Mouse (Mus musculus) testis, postnatal 14 days (tissue): Measurements from ENCODE around the gene Inka2.

Experiments used
- DNase-seq: peaks from one replicate; pipeline ENCODE4 v3.0.0; 2021; ENCODE audit warnings: low spot score

Gene Inka2

DNA sequence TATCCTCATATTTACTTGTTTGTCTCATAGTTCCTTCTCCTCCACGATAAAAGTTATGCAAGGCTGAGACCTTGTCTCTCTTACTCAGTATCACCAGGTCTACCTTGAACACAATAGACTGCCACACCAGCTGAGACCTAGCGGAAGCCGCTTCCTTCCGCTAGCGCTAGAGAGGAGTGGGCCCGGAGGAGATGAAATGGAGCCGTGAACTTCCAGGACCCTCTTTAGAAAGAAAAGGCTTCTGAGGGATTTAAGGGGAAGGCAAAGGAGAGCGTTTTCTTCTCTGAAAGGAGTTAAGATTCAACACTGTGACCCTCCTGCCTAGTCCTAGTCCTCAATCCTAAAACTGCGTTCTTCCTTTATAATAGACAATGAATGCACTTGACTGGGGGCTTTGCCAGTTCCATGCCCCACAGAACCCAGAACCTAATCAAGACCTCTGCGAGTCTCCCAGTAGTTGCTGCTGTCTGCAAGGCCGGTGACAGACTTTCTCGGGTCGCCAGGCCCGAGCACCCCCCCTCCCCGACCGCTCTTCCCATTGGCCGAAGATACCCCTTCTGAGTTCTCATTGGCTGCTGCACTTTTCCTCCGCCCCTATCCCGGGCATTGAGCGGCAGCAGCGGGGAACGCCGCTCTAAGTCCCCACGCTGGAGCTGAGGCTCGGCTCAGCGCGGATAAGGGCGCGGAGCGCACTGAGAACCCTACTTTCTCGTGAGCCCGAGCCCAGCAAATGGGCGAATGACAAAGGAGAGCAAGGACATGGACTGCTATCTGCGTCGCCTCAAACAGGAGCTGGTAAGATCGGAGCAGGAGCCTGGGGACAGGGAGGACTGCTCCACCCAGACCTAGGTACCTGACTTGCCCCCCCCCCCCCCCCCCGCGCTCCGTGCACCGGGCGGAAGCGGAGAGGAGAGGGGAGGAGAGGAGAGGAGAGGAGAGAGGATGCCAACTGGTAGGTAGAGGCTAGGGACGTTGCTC lies at the start of gene Inka2:
Inka2 (plus strand) TSS at position 569 of the 978 bp plus-strand sequence.
- DNase-seq: peak; percentile 78

DNA sequence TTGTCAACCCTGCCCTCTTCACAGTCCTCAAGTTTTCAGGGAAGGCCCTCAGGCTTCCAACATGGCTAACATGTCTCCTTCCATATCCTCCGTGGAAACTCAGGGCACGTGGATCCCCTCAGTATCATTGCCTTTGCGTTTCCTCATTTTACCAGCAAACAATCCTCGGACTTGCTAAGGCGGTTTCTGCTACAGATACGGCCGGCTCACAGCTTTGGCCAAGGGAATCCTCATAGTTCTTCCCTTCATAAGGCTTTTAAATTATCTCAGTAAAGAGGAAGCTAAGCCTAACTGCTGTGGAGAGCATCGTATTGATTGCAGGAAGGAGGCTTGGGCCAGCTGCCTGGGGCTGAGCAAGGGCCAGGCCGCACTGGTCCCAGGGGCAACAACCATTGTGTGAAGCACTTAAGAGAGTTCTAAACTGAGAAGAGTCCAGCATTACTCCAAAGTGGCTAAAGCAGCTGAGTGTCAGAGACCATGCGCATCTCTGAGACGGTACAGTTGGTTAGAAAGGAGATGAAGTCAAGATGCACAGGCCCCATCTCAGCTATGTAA lies 49.3 kb upstream of the Inka2 start:
- DNase-seq: no peak

DNA sequence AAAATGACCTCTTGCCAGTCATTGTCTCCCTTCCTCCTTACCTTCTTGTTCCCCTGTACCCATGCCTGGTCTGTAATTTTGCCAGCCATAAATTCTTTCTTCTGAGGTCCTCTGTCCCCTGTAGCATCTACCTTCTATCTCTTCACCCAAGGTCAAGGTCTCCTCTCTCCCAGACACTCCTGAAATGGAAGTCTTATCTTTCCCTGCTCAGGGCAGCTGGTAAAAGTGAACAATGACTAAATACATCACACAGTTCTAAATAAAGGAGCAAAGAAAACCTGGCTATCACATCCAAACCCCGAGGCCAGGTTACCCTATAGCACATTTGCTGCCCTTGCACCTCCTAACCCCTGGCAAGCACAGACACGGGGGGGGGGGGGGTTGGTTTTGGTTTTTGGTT lies 43.9 kb upstream of the Inka2 start:
- no peak for DNase-seq

DNA sequence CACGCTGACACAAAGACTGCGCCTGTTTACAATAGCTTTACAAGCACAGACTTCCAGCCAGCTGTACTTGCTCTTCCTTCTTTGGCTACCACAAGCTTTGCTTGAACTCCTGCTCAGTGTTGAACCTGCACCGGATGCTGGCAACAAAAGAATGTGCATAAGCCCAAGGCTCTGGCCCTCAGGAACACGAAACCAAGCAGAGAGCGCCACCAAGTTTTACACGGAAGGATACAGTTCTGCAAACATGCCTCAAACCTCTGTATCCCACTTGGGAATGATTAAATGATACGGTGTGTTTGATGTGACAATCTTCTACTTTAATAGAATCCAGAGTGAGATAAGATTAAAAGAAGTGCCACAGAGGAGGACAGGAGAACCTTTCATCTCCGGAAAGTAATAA lies 41.4 kb upstream of the Inka2 start:
- no peak for DNase-seq

DNA sequence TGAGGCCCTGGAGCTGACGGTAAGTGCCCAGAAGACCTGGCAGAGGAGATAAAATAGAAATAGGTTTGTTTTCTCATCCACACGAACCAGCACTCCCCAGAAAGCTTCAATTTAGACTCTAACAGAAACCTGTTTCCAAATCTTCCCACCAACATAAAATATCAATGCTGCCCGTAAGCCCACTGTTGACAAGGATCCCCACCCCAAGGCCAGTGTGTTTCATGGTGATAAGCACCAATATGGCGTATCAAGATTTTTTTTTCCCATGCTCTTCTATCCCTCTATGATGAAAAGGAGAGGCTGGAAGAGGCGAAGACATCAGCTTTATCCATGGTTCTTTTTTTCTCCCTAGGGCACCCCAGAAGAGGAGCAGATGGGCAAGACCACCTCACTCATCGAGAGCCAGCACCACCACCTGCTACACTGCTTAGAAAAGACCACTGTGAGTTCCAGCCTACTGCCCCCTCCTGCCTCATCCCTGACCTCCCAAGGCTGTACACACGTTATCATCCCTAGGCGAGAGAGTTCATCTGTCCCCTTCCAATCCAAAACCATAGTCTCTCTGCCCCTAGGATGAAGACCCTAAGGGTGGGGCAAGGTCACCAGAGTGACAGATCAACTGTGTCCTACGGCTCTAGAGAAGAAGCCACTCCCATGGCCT lies 39.2 kb upstream of the Inka2 start:
- DNase-seq: no peak

DNA sequence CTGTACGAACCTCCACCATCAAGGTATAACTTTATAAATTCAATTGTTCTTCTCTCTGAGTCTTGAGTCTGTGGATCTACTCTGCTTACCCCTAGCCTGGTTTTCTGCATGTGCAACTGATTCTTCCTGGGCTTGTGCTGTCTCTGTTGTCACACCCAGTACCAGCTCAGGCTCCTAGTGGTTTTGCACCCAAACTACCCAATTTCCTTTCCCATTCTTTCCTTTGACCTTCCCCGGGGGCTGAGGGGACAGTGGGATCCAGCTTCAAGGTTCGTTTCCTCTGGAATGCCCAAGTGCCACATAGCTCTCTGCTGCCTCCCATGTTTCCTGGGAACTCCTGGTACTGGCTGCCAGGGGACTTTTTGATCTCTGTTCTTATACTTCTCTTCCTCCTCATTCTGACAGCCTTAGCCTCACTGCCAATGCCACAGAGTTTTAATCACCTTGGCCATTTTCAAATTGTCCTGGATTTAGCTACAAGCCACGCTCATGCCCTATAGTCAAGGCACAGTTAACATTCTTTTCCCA lies 37.3 kb upstream of the Inka2 start:
- DNase-seq: no peak

DNA sequence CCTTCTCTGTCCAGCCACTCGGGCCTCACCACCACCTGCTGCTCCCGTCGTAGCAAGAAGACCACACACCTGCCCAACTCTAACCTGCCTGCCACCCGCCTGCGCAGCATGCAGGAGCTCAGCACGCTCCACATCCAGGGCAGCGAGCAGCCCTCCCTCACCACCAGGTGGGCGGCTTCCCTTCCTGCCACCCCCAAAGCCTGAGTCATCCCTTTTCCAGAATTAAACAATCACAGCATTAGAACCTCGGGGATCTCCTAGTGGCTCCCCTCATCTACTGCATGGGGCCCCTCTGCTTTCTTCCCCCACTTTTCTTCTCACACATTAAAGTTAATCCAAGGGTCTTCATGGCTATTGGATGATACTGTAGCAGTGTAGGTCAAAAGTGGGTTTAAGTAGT lies 36.2 kb upstream of the Inka2 start:
- DNase-seq: no peak

DNA sequence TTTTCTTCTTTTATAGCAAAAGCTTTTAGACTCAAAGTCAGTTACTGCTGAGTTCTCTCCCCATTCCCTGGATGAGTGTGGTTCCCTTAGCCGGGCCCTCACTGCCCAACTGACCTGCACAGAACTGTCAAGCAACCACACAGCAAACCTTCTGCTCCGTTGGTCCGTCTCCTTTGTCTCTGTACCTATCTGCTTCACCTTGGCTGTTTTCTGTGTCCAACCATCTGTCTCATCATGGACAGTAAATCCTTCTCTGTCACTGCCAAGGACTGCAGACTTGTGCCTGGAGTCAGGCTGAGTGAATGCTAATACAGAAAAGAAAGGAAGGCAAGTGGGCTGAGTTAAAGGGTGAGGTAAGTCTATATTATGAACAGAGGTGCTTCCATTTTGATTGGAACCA lies 34.6 kb upstream of the Inka2 start:
- no peak for DNase-seq

DNA sequence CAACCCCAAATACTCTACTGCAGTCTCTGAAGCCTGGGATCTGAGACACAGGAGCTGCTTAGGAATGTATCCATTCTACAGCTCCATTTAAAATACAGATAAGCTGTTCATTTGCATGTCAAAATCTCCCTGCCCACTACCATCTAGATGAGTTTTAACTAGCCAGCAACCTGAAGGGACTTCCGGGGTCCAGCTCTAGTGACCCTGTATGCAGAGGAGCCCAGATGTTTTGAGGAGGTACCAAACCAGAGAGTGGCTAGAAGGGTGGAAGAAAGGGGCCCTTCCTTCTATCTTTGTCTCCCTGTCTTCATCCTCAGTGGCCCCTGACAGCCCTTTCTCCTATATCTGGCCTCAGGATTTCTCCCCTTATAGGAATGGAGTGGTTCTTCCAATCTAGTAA lies 33.6 kb upstream of the Inka2 start:
- no peak for DNase-seq

DNA sequence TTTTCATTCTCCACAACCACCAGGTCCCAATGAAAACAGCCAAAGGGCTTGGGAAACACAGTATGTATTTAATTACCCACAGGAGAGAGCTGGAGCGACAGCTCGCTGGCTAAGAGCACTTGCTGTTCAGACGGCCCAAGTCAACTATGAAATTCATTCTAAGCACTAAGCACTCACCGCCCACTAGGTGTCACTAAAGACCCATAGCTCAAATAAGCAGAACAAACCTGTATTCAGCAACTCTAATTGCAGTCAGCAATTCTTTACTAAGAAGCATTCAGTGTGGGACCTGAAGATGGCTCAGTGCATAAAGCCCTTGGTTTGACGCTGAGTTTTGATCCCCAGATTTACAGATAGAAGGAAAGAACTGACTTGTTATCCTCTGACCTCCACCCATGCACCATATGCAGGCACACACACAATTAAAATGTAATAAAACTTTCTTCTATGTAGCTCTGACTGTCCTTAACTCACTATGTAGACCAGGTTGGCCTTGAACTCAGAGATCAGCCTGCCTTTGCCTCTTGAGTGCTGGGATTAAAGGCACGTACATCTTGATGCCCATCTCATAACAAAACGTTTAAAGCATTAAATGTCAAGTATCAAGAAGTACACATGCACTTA lies 29.7 kb upstream of the Inka2 start:
- peak; percentile 40 for DNase-seq

DNA sequence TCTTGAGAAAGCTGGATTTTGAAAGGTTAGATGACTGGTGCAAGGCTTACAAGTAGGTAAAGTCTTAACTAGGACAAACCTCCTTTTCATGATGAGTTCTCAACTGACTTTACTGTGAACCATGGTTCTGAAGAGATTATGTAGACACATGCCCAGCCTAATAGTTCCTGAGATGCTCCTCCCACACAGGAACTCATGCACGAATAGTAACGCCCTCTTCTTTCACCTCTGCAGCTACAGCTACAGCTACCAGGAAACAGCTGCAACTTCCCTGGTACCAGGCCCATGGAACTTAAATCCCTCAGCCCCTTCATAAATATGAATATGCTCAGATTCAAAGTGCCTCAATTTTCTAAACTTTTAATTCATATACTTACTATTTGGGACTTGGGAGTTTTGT lies 28.5 kb upstream of the Inka2 start:
- no peak for DNase-seq

DNA sequence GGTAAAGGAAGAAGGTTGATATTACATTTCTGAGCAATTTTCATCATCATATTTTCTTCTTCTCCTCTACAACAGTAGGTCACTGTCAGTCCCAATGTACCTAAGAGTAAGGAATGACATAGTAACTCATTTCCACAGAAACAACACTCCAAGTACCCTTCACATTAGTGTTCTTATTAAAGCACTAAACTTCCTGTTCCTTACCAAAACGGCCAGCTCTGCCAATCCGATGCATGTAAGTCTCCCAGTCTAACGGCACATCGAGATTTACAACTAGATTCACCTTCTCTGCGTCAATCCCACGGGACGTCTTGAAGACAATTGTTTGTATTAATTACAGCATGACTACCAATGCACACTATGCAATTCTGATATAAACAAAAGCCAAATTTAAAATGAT lies 24.1 kb upstream of the Inka2 start:
- DNase-seq: no peak

DNA sequence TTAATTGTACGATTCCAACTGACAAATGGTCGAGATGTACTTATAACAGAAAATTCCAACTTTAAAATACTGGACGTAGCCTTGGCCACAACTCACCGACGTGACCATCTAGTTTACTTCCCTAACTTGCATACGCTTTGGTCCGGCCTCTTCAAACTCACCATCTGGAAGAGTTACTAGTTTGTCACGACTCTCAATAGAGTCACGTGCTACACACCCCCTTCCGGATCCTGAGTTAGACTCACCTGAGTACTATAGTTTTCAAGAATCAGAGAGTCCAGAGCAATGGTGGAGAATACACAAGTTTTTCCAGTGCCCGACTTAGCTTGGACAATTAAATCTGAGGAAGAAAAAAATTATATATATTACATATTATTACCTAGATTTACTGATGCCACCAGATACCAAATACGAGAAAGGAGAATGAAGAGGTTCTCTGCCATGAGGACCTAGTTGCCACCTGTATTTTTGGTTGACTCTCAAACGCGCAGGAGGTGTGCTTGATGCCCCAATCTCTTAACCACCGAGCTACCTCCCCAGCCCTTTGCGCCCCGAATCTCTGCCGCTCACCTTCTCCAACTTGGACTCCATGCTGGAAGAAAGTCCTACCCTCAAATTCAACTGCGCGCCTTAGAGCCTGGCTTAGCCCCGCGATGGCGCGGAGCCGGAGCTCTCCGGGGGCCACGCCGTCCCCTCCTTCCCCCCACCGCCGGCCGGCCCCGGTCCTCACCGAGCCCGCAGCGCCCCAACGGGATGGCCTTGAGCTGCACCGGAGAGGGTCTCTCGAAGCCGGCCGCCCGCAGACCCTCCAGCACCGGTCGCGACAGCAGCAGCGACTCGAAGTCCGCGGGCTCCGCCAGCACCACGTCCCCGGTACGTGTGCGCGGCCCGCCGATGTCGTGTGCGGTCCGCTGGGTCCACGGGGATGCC lies 17.7 kb upstream of the Inka2 start:
- no peak for DNase-seq

DNA sequence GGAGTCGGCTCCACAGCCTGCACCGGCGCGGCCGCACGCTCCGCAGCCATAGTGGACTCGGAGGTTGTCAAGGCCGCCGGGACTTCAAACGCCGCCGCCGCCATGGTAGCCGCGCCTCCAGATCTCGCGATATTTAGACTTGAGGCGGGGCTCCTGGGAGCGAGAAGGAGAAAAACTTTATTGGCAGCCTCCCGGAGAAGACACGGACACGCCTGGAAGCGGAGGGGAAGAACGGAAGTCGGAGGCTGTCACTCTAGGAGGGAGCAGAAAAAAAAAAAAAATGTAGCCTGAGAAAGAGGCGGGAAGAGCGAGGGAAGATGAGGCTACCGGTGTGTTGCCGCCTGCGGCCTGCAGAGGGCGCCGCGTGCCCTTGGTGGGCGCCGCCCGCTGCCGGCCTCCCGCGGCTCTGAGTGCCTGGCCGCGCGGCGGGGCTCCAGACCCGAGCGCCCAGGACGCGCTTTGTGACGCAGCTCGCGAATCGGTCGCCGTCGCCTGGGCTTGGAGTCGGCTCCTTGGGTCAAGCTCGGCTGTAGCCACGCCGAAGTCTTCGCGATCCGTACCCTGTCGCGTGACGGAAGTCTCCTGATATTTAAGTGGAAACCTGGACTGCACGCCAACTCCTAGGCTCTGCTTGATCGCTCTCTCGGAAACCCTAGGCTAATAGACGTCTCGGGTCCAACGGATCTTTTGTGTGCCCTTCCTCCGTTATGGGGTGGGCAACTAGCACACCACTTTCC lies 16.9 kb upstream of the Inka2 start, which contains the start of gene Ddx20:
Ddx20 (minus strand) TSS at position 251 of the 737 bp plus-strand sequence.
- peak; percentile 98 for DNase-seq

DNA sequence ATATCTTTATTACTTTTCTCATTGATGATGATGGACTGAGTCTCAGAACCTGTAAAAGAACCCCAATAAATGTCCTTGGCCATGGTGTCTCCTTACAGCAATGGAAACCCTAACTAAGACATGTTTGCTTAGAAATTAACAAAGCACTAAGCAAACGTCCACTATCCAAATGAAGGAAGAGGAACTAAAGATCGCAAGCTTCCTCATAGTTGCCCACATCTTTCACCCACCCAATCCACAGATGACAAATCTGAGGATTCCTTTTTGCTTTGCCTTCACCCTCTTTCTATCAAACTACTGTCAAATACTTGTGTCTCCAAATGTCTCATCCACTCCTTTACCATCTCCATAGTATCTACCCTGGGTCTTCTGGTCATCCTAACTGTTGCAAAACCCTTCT lies 15.9 kb upstream of the Inka2 start:
- DNase-seq: no peak

DNA sequence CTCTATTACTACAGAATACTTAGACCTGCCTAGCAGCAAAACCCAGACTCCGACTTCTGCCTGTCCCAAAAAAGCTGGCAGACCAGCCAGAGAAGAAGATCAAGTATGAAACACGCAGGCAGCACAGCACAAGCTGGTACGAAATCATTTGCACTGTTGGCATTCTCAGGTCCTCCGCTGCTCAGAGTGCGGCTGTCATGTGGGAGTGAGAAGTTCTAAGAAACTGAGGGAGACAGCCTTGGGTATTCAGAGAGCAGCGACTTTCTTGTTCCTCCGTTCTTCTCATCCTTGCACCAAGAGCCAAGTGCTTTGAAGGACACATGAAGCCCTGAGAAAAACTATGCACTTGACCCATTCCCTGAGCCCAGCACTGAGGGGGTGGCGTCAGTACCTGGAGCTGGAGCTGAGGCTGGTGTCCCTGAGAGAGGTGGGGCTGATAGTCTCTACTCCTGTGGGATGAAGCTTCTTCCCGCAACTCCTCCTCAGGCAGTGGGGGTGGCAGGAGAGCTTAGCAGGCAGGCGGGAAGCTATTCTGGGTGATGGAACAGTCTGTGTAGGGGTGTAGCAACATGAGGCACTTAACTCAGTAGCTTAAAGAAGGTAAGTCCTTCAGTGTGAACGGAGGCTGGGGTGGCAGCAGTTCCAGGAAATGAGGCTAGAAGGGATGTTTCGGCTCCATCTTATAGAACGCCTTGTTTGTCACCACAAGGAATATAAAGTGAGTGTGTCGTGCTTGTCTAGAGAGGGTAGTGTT lies 10.9 kb upstream of the Inka2 start:
- DNase-seq: no peak

DNA sequence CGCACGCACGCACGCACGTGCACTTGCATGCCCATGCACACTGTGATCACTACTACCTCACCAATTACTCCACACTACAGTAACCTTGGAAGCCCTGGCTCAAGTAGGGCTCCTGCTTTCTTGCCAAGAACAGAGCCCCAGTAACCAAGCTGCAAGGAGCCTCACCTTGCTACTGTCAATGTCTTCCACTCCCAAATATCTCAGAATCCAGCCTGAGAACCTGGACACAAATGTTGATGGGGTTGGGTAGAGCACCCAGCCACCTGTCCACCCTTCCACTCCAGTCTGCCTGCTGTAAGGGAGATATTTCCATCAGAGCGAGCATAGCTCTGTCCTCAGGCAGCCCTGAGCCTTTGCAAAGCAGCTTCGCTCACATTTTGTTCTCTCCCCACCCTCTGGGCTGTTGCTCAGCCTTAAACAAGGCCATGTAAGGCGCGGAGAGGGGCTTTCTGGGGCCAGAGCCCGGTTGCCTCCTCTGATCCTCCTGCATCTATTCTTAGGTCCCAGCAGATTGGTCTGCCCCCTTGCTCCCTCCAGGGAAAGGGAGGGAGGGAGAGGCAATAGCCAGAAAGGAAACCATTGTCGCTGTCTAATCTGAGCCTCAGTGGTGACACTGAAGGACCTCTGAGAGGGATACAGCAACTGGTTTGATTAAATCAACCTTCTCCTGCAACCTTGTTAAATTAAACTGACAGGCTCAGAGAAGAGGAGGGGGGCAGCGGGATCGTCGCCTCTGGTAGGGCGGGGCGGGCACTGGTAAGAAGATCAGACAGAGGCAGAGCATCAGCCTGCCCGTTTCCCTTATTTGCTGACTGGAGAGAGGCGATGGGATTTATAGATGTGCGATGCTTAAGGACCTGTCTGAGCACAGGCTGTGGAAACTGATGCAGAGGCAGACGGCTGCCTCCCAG lies 8.7 kb upstream of the Inka2 start:
- DNase-seq: no peak

DNA sequence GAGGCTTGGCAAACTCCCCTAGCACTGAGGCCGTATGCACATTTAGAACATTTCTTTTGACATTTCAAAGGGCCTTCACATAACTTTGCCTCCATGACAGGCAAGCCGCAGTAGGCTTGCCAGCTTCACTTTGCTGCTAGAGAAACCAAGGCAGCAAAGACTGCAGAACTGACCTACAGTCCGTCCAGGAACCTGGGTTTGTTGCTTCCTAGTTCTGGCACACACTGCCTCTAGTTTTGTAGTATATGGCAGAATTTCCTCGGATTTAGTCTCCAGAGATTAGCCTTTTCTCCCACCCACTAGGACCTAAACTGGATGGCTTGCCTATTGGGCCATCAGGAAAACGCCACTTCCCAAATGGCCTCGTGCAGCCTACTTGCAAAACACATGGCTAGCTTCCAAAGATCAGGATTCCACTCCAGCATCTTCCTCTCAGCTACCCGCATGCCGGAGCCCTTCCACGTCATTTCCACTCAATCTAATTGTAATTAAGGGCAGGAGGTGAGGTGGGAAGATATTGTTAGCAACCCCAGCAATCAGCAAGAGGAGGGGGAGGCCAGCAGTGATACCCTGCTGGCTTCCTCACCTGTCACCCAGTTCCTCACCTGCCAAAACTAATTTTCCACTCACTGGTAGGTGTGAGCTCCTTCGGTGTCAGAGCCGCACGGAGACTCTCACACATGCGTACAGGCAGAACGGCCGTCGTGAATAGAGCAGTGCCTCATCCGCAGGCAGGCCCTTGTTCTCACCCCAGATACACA lies 7.8 kb upstream of the Inka2 start:
- no peak for DNase-seq
